Mouse (Mus musculus): ENCODE measurements around the gene Pygb. TPM values are rescaled to one million over a fixed set of nuclear protein-coding genes. Genes with fewer than 3 reads are reported as not detected.

Gene Pygb
- polyA plus RNA-seq (2015; fragmentation: Nextera tagmentation; extraction: Ambion mirVana): 243 and 260 TPM in 2 replicates

- Histone ChIP-seq H3K27me3 (ENCODE audit: control insufficient read depth, insufficient read depth, low read length) (no peaks in the 10 kb centered on the region), H3K9ac (ENCODE audit: low read length) (peak within 1 kb of the TSS; percentile 87), H3K36me3 (ENCODE audit: control insufficient read depth, insufficient read depth) (peaks cover 7% of the 10 kb centered on the region; the same call in 1 of the 2 replicates), H3K4me2 (ENCODE audit: low read depth, low read length) (peak within 1 kb of the TSS; percentile 81), H3K9me3 (replicated peaks; ENCODE audit: control insufficient read depth, low read length) (no peaks in the 10 kb centered on the region), H3K4me1 (ENCODE audit: control insufficient read depth, insufficient read depth, low read length) (peaks cover 25% of the 10 kb centered on the region), H3K4me3 (ENCODE audit: low read length) (peak within 1 kb of the TSS; percentile 73), H3K27ac (ENCODE audit: low read length) (peak within 1 kb of the TSS; percentile 99)
- peak; percentile 94 for ATAC-seq (replicated peaks; ENCODE audit: extremely low read depth, insufficient read depth, low FRiP score)
- WGBS: 2% methylated on average over 55 of the region's 58 CpGs
Measured at GRCm38 (mm10) chr2:150786251-150787180, at the start of gene Pygb. Pygb (plus strand) TSS chr2:150786735.

- 73% methylated on average over 9 of the region's 9 CpGs for WGBS
- no peak for ATAC-seq (replicated peaks; ENCODE audit: extremely low read depth, insufficient read depth, low FRiP score)
- H3K4me3 ChIP-seq (ENCODE audit: low read length): no peak overlapping the region
- H3K9me3 ChIP-seq (replicated peaks; ENCODE audit: control insufficient read depth, low read length): no peaks in the 10 kb centered on the region
- no peak overlapping the region for H3K4me2 ChIP-seq (ENCODE audit: low read depth, low read length)
- no peaks in the 10 kb centered on the region for H3K36me3 ChIP-seq (ENCODE audit: control insufficient read depth, insufficient read depth)
- no peaks in the 10 kb centered on the region for H3K27me3 ChIP-seq (ENCODE audit: control insufficient read depth, insufficient read depth, low read length)
- no peak overlapping the region for H3K9ac ChIP-seq (ENCODE audit: low read length)
- H3K27ac ChIP-seq (ENCODE audit: low read length): no peak overlapping the region
- H3K4me1 ChIP-seq (ENCODE audit: control insufficient read depth, insufficient read depth, low read length): no peaks in the 10 kb centered on the region
Measured at GRCm38 (mm10) chr2:150737881-150738280, 48.7 kb upstream of the Pygb start.

GRCm38 (mm10) chr2:150740145-150740841, 46.2 kb upstream of the Pygb start:
- ATAC-seq (replicated peaks; ENCODE audit: extremely low read depth, insufficient read depth, low FRiP score): no peak
- Histone ChIP-seq H3K4me1 (ENCODE audit: control insufficient read depth, insufficient read depth, low read length) (no peaks in the 10 kb centered on the region), H3K27ac (ENCODE audit: low read length) (no peak overlapping the region), H3K9me3 (replicated peaks; ENCODE audit: control insufficient read depth, low read length) (no peaks in the 10 kb centered on the region), H3K4me3 (ENCODE audit: low read length) (no peak overlapping the region), H3K4me2 (ENCODE audit: low read depth, low read length) (no peak overlapping the region), H3K27me3 (ENCODE audit: control insufficient read depth, insufficient read depth, low read length) (no peaks in the 10 kb centered on the region), H3K36me3 (ENCODE audit: control insufficient read depth, insufficient read depth) (no peaks in the 10 kb centered on the region), H3K9ac (ENCODE audit: low read length) (no peak overlapping the region)
- WGBS: 67% methylated on average over 10 of the region's 10 CpGs

GRCm38 (mm10) chr2:150741405-150741804, 45.1 kb upstream of the Pygb start:
- 43% methylated on average over 4 of the region's 4 CpGs for WGBS
- no peak for ATAC-seq (replicated peaks; ENCODE audit: extremely low read depth, insufficient read depth, low FRiP score)
- Histone ChIP-seq H3K9me3 (replicated peaks; ENCODE audit: control insufficient read depth, low read length) (no peaks in the 10 kb centered on the region), H3K36me3 (ENCODE audit: control insufficient read depth, insufficient read depth) (no peaks in the 10 kb centered on the region), H3K9ac (ENCODE audit: low read length) (no peak overlapping the region), H3K27ac (ENCODE audit: low read length) (no peak overlapping the region), H3K27me3 (ENCODE audit: control insufficient read depth, insufficient read depth, low read length) (no peaks in the 10 kb centered on the region), H3K4me2 (ENCODE audit: low read depth, low read length) (no peak overlapping the region), H3K4me1 (ENCODE audit: control insufficient read depth, insufficient read depth, low read length) (no peaks in the 10 kb centered on the region), H3K4me3 (ENCODE audit: low read length) (no peak overlapping the region)

GRCm38 (mm10) chr2:150745016-150745415, 41.5 kb upstream of the Pygb start:
- WGBS: 64% methylated on average over 7 of the region's 7 CpGs
- ATAC-seq (replicated peaks; ENCODE audit: extremely low read depth, insufficient read depth, low FRiP score): no peak
- Histone ChIP-seq H3K9ac (ENCODE audit: low read length) (no peak overlapping the region), H3K36me3 (ENCODE audit: control insufficient read depth, insufficient read depth) (no peaks in the 10 kb centered on the region), H3K9me3 (replicated peaks; ENCODE audit: control insufficient read depth, low read length) (no peaks in the 10 kb centered on the region), H3K4me2 (ENCODE audit: low read depth, low read length) (no peak overlapping the region), H3K27me3 (ENCODE audit: control insufficient read depth, insufficient read depth, low read length) (no peaks in the 10 kb centered on the region), H3K27ac (ENCODE audit: low read length) (no peak overlapping the region), H3K4me3 (ENCODE audit: low read length) (no peak overlapping the region), H3K4me1 (ENCODE audit: control insufficient read depth, insufficient read depth, low read length) (peaks cover 6% of the 10 kb centered on the region)

- peak within 1 kb of the TSS; percentile 71 for H3K4me3 ChIP-seq (ENCODE audit: low read length)
- WGBS: under 1% methylated on average over 30 of the region's 30 CpGs
- peaks cover 17% of the 10 kb centered on the region for H3K4me1 ChIP-seq (ENCODE audit: control insufficient read depth, insufficient read depth, low read length)
- ATAC-seq (replicated peaks; ENCODE audit: extremely low read depth, insufficient read depth, low FRiP score): peak; percentile 95
- H3K9ac ChIP-seq (ENCODE audit: low read length): peak within 1 kb of the TSS; percentile 87
- H3K36me3 ChIP-seq (ENCODE audit: control insufficient read depth, insufficient read depth): no peaks in the 10 kb centered on the region
- peak within 1 kb of the TSS; percentile 96 for H3K4me2 ChIP-seq (ENCODE audit: low read depth, low read length)
- H3K9me3 ChIP-seq (replicated peaks; ENCODE audit: control insufficient read depth, low read length): no peaks in the 10 kb centered on the region
- no peaks in the 10 kb centered on the region for H3K27me3 ChIP-seq (ENCODE audit: control insufficient read depth, insufficient read depth, low read length)
- H3K27ac ChIP-seq (ENCODE audit: low read length): peak within 1 kb of the TSS; percentile 86
Measured at GRCm38 (mm10) chr2:150748854-150749253, 37.7 kb upstream of the Pygb start, which contains the start of gene Entpd6. Entpd6 (plus strand) TSS chr2:150749042.

- H3K27ac ChIP-seq (ENCODE audit: low read length): peak overlapping the region; percentile 86
- peak overlapping the region; percentile 71 for H3K4me3 ChIP-seq (ENCODE audit: low read length)
- ATAC-seq (replicated peaks; ENCODE audit: extremely low read depth, insufficient read depth, low FRiP score): peak; percentile 77
- 1% methylated on average over 24 of the region's 24 CpGs for WGBS
- peak overlapping the region; percentile 87 for H3K9ac ChIP-seq (ENCODE audit: low read length)
- peak overlapping the region; percentile 96 for H3K4me2 ChIP-seq (ENCODE audit: low read depth, low read length)
- no peaks in the 10 kb centered on the region for H3K36me3 ChIP-seq (ENCODE audit: control insufficient read depth, insufficient read depth)
- H3K4me1 ChIP-seq (ENCODE audit: control insufficient read depth, insufficient read depth, low read length): peaks cover 21% of the 10 kb centered on the region
- no peaks in the 10 kb centered on the region for H3K27me3 ChIP-seq (ENCODE audit: control insufficient read depth, insufficient read depth, low read length)
- H3K9me3 ChIP-seq (replicated peaks; ENCODE audit: control insufficient read depth, low read length): no peaks in the 10 kb centered on the region
Measured at GRCm38 (mm10) chr2:150749283-150749682, 37.3 kb upstream of the Pygb start.

- peak overlapping the region; percentile 87 for H3K9ac ChIP-seq (ENCODE audit: low read length)
Measured at GRCm38 (mm10) chr2:150750129-150750979, 36.2 kb upstream of the Pygb start.

More at GRCm38 (mm10) chr2:150750129-150750979, 36.2 kb upstream of the Pygb start:
- Histone ChIP-seq H3K4me3 (ENCODE audit: low read length) (peak overlapping the region; percentile 71), H3K27me3 (ENCODE audit: control insufficient read depth, insufficient read depth, low read length) (no peaks in the 10 kb centered on the region), H3K4me2 (ENCODE audit: low read depth, low read length) (peak overlapping the region; percentile 96), H3K4me1 (ENCODE audit: control insufficient read depth, insufficient read depth, low read length) (peaks cover 21% of the 10 kb centered on the region), H3K27ac (ENCODE audit: low read length) (no peak overlapping the region; the same call in 1 of the 2 replicates), H3K36me3 (ENCODE audit: control insufficient read depth, insufficient read depth) (peaks cover 1% of the 10 kb centered on the region; the same call in 1 of the 2 replicates), H3K9me3 (replicated peaks; ENCODE audit: control insufficient read depth, low read length) (no peaks in the 10 kb centered on the region)
- ATAC-seq (replicated peaks; ENCODE audit: extremely low read depth, insufficient read depth, low FRiP score): no peak
- 64% methylated on average over 13 of the region's 13 CpGs for WGBS
